Mouse (Mus musculus) megakaryocyte, embryonic 14.5 days (primary cell): ENCODE data around the gene Mier3.

Source experiments
- FLI1 ChIP-seq: IDR thresholded peaks from 2 replicates; pipeline ENCODE4 v1.6.1; 2012; ENCODE audit warnings: low read length, inconsistent platforms, mixed read lengths
- GATA1 ChIP-seq: IDR thresholded peaks from 3 replicates; pipeline ENCODE4 v1.6.1; 2012; ENCODE audit warnings: mixed read lengths, low read length, inconsistent platforms, borderline replicate concordance

DNA sequence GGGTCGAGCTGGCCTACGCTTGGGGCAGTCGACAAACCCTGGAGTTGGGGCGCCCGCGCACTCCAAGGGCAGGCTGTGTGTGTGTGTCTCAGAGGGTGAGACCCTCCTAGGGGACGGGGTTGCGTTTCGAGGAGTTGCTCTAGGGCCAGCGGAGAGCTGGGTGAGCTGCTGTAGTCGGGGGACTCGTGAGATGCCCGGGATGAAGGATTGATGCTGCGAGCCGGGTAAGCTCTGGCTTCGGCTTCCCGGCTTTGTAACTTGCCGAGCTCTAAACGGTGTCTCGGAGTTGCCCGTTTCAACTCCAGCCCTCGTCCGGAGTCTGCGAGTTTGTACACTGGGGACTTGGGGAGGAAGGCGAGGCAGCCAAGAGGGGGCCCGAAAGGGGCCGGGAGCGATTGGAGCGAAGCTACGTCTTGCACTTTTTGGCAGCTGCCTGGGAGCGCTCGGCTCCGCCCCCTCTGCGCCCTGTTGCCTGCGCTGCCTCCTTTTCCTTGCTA, 6.6 kb downstream of the Mier3 start:
- TF ChIP-seq GATA1 (no peak), FLI1 (no peak)
